Mouse (Mus musculus): Measurements from ENCODE around the gene Dzip3.

- TF ChIP-seq TAL1 (IDR thresholded peaks at IDR 0.05; ENCODE audit: low read length) = no peak
- no peak for TF ChIP-seq GATA1 (IDR thresholded peaks at IDR 0.05; ENCODE audit: low read length)
Measured at GRCm38 (mm10) chr16:48994343-48994693, 353 bp upstream of the Dzip3 start.
